Comparison of ENCODE assay signal across 8 mouse cellular contexts in the genomic region with DNA sequence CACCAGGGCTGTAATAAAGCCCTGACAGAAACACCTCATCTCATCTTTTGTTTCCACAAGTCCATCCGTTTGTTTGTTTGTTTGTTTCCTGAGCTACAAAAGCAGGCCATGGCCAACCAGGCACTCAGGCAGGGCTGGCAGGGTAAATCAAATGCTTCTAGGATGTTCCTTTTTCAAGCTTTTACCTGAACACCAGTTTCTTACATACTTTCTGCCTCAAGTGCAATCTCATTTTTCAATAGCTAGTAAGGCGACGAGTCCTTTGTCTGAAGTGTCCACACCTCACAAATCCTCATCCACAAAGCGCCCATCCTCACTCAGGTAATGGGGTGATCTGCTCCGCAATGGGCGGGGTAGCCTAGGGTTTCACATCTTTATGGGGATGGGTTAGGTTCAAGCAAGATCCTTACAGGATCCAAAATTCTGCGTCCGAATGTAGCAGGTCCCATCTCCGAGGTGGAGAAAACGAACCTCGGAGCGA. TPM values are rescaled to one million over a fixed set of nuclear protein-coding genes. Genes with fewer than 3 reads are reported as not detected.
A peak's percentile ranks its signal among the peaks of the same experiment; 100 is the strongest.
DNase-seq lines count a peak whose midpoint lies in the region; ATAC-seq lines count a peak whose summit lies in the region.

No protein-coding gene starts in this region.

- peaks cover 17% of the 10 kb centered on the region for H3K4me1 ChIP-seq in heart, embryonic 13.5 days
- H3K4me1 ChIP-seq in forebrain, embryonic 13.5 days: peaks cover 21% of the 10 kb centered on the region
- peaks cover 15% of the 10 kb centered on the region for H3K4me1 ChIP-seq in liver, embryonic 16.5 days (ENCODE audit: control insufficient read depth, low read depth, low read length)

- peak overlapping the region; percentile 92 for H3K9ac ChIP-seq in heart, embryonic 13.5 days
- peak overlapping the region; percentile 92 for H3K9ac ChIP-seq in forebrain, embryonic 13.5 days
- H3K9ac ChIP-seq in liver, embryonic 16.5 days (ENCODE audit: low read depth, low read length): peak overlapping the region; percentile 80

- H3K36me3 ChIP-seq in heart, embryonic 13.5 days: no peaks in the 10 kb centered on the region
- no peaks in the 10 kb centered on the region for H3K36me3 ChIP-seq in forebrain, embryonic 13.5 days (ENCODE audit: poor library complexity, severe bottlenecking)
- no peaks in the 10 kb centered on the region for H3K36me3 ChIP-seq in liver, embryonic 16.5 days (ENCODE audit: control insufficient read depth, insufficient read depth)

- H3K27me3 ChIP-seq in heart, embryonic 13.5 days (replicated peaks): no peaks in the 10 kb centered on the region
- H3K27me3 ChIP-seq in forebrain, embryonic 13.5 days: no peaks in the 10 kb centered on the region
- H3K27me3 ChIP-seq in liver, embryonic 16.5 days (ENCODE audit: control insufficient read depth, insufficient read depth, low read depth, low read length): no peaks in the 10 kb centered on the region

- no peak for DNase-seq in heart, postnatal 10 days
- peak; percentile 43 for DNase-seq in ES-CJ7 (ENCODE audit: low read depth, low spot score)
- DNase-seq in adrenal gland, adult (ENCODE audit: inconsistent age in 2 of 2, low spot score in 1 of 2): no peak
- no peak for DNase-seq in right cerebral cortex, postnatal 25 days
- DNase-seq in left cerebral cortex, adult 11 months (ENCODE audit: low spot score): no peak

- ATAC-seq in heart, embryonic 13.5 days (ENCODE audit: extremely low read depth, insufficient number of reproducible peaks, low FRiP score, low TSS enrichment): no peak
- ATAC-seq in forebrain, embryonic 13.5 days: no peak
- ATAC-seq in liver, embryonic 16.5 days (ENCODE audit: low read depth): no peak

- peak overlapping the region; percentile 97 for H3K4me3 ChIP-seq in heart, embryonic 13.5 days
- peak overlapping the region; percentile 89 for H3K4me3 ChIP-seq in forebrain, embryonic 13.5 days
- H3K4me3 ChIP-seq in liver, embryonic 16.5 days (ENCODE audit: low read depth, low read length): peak overlapping the region; percentile 93

- no peaks in the 10 kb centered on the region for H3K9me3 ChIP-seq in heart, embryonic 13.5 days
- no peaks in the 10 kb centered on the region for H3K9me3 ChIP-seq in forebrain, embryonic 13.5 days (replicated peaks)
- no peaks in the 10 kb centered on the region for H3K9me3 ChIP-seq in liver, embryonic 16.5 days (replicated peaks; ENCODE audit: control insufficient read depth, low read length)

- H3K4me2 ChIP-seq in heart, embryonic 13.5 days: peak overlapping the region; percentile 77
- peak overlapping the region; percentile 78 for H3K4me2 ChIP-seq in forebrain, embryonic 13.5 days
- H3K4me2 ChIP-seq in liver, embryonic 16.5 days (ENCODE audit: low read depth, low read length): peak overlapping the region; percentile 99

- intact Hi-C loops in heart, postnatal 10 days (cut with DNase I): no loop called here

- WGBS in heart, embryonic 13.5 days: 3% methylated on average over 12 of the region's 12 CpGs
- 2% methylated on average over 12 of the region's 12 CpGs for WGBS in forebrain, embryonic 13.5 days
- WGBS in liver, embryonic 16.5 days (ENCODE audit: insufficient replicate concordance): 6% methylated on average over 12 of the region's 12 CpGs

- peak overlapping the region; percentile 70 for H3K27ac ChIP-seq in heart, embryonic 13.5 days (replicated peaks)
- peak overlapping the region; percentile 88 for H3K27ac ChIP-seq in forebrain, embryonic 13.5 days
- H3K27ac ChIP-seq in liver, embryonic 16.5 days (ENCODE audit: low read length): peak overlapping the region; percentile 43; the same call in 1 of the 2 replicates

RNA-seq across cellular contexts. Expression of a gene that starts 0.6 kb away (rescaled TPM):
- polyA plus RNA-seq in heart, embryonic 13.5 days (2015; fragmentation: Nextera tagmentation; extraction: Ambion mirVana): 9.6 and 12.1 TPM in 2 replicates
- 1 to 10 TPM; 4.6 to 9.9 TPM for total RNA-seq in heart, postnatal 10 days (2021)
- polyA plus RNA-seq in forebrain, embryonic 13.5 days (2015; fragmentation: Nextera tagmentation; extraction: Ambion mirVana): 64.7 and 65.7 TPM in 2 replicates
- polyA plus RNA-seq in liver, embryonic 16.5 days (2015; fragmentation: Nextera tagmentation; extraction: Ambion mirVana): 1.6 and 1.8 TPM in 2 replicates

RNA-seq across cellular contexts. Expression of a gene that starts 49.8 kb away (rescaled TPM):
- polyA plus RNA-seq in heart, embryonic 13.5 days (2015; fragmentation: Nextera tagmentation; extraction: Ambion mirVana): 12.5 and 13.3 TPM in 2 replicates
- 1 to 10 TPM; 2.9 to 3.5 TPM for total RNA-seq in heart, postnatal 10 days (2021)
- polyA plus RNA-seq in forebrain, embryonic 13.5 days (2015; fragmentation: Nextera tagmentation; extraction: Ambion mirVana): 27.4 and 29.5 TPM in 2 replicates
- 3.5 and 4.1 TPM in 2 replicates for polyA plus RNA-seq in liver, embryonic 16.5 days (2015; fragmentation: Nextera tagmentation; extraction: Ambion mirVana)

RNA-seq across cellular contexts. Expression of a gene that starts 50.4 kb away (rescaled TPM):
- not detected in 2 replicates for polyA plus RNA-seq in heart, embryonic 13.5 days (2015; fragmentation: Nextera tagmentation; extraction: Ambion mirVana)
- not detected for total RNA-seq in heart, postnatal 10 days (2021)
- 0.19 TPM in 1 of 2 replicates, not detected in the other for polyA plus RNA-seq in forebrain, embryonic 13.5 days (2015; fragmentation: Nextera tagmentation; extraction: Ambion mirVana)
- not detected in 2 replicates for polyA plus RNA-seq in liver, embryonic 16.5 days (2015; fragmentation: Nextera tagmentation; extraction: Ambion mirVana)

RNA-seq across cellular contexts. Expression of a gene that starts 56.9 kb away (rescaled TPM):
- 11.6 and 11.9 TPM in 2 replicates for polyA plus RNA-seq in heart, embryonic 13.5 days (2015; fragmentation: Nextera tagmentation; extraction: Ambion mirVana)
- 1 to 10 TPM; 7.1 to 9.1 TPM for total RNA-seq in heart, postnatal 10 days (2021)
- 42.1 and 43.6 TPM in 2 replicates for polyA plus RNA-seq in forebrain, embryonic 13.5 days (2015; fragmentation: Nextera tagmentation; extraction: Ambion mirVana)
- polyA plus RNA-seq in liver, embryonic 16.5 days (2015; fragmentation: Nextera tagmentation; extraction: Ambion mirVana): 5.7 and 6.1 TPM in 2 replicates

RNA-seq across cellular contexts. Expression of a gene that starts 56.9 kb away (rescaled TPM):
- 41.6 and 44.0 TPM in 2 replicates for polyA plus RNA-seq in heart, embryonic 13.5 days (2015; fragmentation: Nextera tagmentation; extraction: Ambion mirVana)
- total RNA-seq in heart, postnatal 10 days (2021): 10 to 100 TPM; 20.8 to 21.2 TPM
- 98.3 and 99.2 TPM in 2 replicates for polyA plus RNA-seq in forebrain, embryonic 13.5 days (2015; fragmentation: Nextera tagmentation; extraction: Ambion mirVana)
- 19.1 and 20.8 TPM in 2 replicates for polyA plus RNA-seq in liver, embryonic 16.5 days (2015; fragmentation: Nextera tagmentation; extraction: Ambion mirVana)
